Mouse (Mus musculus) CD4-positive, CD25-positive, alpha-beta regulatory T cell, adult 9 weeks (primary cell): ENCODE results near the gene Gm26741. TPM values are rescaled to one million over a fixed set of nuclear protein-coding genes. Genes with fewer than 3 reads are reported as not detected.

Experiments used
- polyA plus RNA-seq: library from polyadenylated mRNA; unstranded; fragments of 100-300 nt; shearing (Covaris generic); gene quantifications from one replicate; pipeline ENCODE4 v1.2.1, GENCODE M21; 2017

Gm26741 gene
- polyA plus RNA-seq, result not detected

DNA sequence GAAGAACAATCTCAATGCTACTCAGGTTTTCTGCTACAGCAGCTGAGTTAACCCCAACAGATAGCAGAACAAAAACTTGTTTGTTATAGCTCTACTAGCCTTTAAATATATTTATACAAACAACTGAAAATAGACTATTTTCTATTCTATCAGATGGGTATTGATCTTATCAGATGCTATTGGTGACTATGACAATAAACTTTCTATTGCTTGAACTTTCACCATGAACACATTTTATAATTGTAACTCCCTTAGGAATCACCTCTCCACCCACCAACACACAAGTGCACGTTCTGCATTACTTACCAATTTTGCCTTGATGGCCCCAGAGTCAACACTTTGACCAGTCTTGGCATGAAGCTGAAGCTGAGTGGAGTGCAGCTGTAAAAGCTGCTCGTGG, at the start of gene Gm26741:
Gm26741 (plus strand) TSS at position 301 of the 400 bp plus-strand sequence.

DNA sequence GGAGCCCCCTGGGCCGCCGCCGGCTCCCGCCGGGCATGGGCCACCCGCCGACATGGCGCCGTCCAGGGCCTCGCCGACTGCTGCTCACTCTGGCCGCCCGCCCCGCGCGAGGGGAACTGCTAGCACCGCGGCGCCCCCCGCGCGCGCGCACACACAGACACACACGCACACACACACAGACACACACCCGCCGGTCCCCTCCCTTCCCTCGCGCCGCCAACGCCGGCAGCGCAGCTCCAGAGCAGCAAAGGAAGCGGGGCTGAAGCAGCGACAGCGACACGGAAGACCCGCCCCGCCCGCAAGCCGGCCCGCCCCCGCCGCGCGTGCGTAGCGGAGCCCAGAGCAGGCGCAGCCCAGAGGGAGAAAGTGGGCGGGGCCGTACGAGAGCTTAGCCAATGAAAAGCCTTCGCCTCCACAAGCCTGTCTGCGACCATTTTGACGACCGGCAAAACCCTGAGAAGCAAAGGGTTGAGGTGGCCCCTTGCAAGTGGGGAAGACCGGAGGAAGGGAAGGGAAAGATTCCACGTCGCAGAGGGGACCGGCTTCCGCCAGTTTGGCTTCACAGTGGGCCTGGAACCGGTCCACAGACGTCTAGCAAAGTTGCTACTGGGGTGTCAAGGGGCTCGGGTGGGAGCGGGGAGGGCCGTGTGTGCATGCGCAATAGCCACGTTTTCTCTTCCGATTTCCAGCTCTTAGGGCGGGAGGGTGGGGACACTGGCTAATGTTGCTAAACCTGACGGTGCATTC, 23.5 kb downstream of the Gm26741 start, which contains the start of gene Gopc:
Gopc (minus strand) TSS at position 280 of the 747 bp plus-strand sequence.

DNA sequence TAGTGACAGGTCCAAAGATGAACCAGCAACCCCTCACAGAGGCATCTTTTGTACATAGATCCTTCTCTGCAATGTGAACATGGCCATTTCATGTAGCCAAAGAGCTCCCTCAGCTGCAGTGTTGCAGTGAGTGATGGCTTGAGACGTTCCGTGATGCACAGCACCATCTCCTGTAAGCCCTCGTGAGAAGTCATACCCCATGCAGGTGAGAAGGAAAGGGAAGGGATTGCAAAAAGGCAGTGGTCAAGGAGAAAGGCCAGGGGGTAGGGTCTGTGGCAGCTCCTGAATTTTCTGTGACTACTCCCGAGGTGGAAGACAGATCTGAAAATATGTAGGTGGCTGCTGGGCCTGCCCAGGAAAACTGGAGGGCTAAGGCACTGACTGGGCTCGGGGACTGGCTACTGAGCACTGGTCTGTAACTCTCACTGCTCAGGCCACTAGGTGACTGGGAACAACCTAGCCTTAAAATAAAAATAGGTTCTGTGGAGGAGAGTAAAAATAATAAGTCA, 30.4 kb downstream of the Gm26741 start, which contains the start of gene Nepn:
Nepn (plus strand) TSS at position 51 of the 509 bp plus-strand sequence.

Other genes with a start within 250 kb of the Gm26741 start
- gene Ros1, start 163.5 kb upstream of the Gm26741 start, polyA plus RNA-seq, result not detected
- not detected for gene Dcbld1, start 125.1 kb upstream of the Gm26741 start, polyA plus RNA-seq
- 4.4 TPM for gene Gopc, start 23.4 kb downstream of the Gm26741 start, polyA plus RNA-seq
- not detected for gene Nepn, start 30.2 kb downstream of the Gm26741 start, polyA plus RNA-seq
- 5.1 TPM for gene Nus1, start 58.8 kb downstream of the Gm26741 start, polyA plus RNA-seq